Mouse (Mus musculus): ENCODE measurements at regions not wholly inside any gene's neighbourhood (a gene's known extent, or its start where the extent isn't known, plus 50 kb on each side); places are given as distances from the start of the nearest gene placed in this dataset.

DNA sequence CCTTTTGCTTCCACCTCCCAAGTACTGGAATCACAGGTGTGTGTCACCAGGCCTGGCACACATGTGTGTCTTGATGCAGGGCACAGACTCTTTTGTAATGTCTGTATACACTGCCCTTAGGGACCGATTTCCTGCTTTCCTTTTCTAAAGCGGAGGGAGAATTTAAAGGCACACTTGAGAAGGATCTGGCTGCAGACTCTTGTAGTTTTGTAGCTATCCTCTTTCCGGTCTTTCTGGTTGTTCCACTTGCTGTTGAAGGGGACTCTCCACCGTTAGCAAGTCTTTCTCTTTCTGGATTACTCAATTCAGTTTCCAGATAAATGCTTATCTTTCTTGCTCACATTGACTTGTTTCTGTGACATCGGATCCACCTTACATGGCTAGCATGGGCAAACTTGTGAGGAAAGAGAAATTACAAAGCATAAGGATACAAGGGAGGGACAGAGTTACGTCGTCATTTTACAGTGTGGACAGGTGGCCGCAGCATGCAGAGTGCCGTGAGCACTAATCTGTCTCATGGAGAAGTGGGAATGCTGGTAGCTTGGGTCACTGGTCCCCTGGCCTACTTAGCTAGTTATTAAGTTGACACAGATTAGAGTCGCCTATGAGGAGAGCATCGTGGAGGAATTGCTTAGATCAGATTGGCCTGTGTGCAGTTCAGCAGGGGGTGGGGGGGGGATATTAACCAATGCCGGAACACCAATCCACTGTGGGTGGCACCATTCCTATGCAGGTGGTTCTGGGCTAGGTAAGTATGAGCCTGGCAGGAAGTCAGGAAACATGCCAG lies 54.4 kb upstream of the Parp11 start:
- TF ChIP-seq CTCF (IDR thresholded peaks at IDR 0.05; ENCODE audit: extremely low read depth, insufficient read length, insufficient replicate concordance, low read depth, low read length) (no peak), POLR2A (IDR thresholded peaks at IDR 0.05; ENCODE audit: low read depth, low read length) (no peak)

Data from small intestine, adult 2 months (tissue).